Mouse (Mus musculus): ENCODE measurements around the gene Gldc. TPM values are rescaled to one million over a fixed set of nuclear protein-coding genes. Genes with fewer than 3 reads are reported as not detected.
A peak's percentile ranks its signal among the peaks of the same experiment; 100 is the strongest.

Gldc gene
- total RNA-seq, 2 experiments from 2014 or later: 32.6 to 33.0 TPM

- peak in 1 of 2 experiments; percentile 16 for DNase-seq (ENCODE audit: extremely low spot score in 1 of 2, low spot score in 1 of 2)
These were observed 15.2 kb downstream of the Gldc start for GRCm38 (mm10) chr19:30160021-30160420.

DNA sequence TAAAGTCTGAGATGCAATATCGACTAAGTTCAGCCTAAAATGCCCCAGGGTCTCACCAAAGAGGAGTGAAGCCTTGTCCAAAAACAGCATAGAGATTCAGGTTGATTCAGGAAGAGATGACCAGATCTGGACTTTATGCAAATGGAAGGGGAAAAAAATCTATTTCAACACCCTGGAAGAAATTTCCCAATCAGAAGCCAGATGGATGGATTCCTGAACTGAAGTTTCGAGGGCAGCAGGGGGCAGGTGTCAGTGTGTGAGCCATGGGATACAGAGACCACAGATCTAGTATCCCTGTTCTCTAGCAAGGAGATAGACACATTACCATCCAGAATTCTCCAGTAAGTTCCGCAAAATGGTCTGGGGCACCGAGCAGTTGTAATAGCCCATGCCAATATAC lies 17.0 kb downstream of the Gldc start:
- DNase-seq (ENCODE audit: extremely low spot score in 1 of 2, low spot score in 1 of 2): no peak

DNA sequence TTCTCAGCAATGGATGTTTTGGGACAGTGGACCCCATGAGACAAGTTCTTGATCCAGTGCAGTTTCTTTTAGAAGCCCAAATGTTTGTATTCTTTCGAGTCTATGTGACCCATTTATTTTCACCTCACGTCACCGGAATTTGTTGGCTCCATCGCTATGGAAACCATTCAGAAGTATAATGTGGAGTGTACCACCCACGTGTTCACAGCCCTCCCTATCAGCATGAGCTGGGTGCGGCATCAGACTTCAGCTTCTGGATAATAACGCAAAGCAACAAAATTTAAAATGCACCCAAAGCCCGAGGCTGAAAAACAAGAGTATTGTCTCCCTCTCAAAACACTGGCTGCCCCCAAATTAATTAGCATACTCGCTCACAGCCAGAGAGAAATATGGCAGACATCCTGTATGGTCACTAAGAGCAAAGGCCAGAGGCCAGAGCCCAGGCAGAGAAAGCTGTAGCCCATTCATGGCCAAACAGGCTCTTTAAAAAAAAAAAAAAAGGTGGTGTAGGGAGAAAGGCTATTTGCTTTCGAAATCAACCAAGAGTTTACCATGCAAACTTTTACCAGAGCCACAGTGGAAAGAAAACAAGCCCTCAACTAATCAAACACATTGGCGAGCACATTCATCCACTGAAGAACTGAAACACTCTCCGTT lies 18.1 kb downstream of the Gldc start:
- DNase-seq (ENCODE audit: extremely low spot score in 1 of 2, low spot score in 1 of 2): peak in 1 of 2 experiments; percentile 12

GRCm38 (mm10) chr19:30153729-30154128 lies 21.5 kb downstream of the Gldc start:
- no peak for DNase-seq (ENCODE audit: extremely low spot score in 1 of 2, low spot score in 1 of 2)

DNA sequence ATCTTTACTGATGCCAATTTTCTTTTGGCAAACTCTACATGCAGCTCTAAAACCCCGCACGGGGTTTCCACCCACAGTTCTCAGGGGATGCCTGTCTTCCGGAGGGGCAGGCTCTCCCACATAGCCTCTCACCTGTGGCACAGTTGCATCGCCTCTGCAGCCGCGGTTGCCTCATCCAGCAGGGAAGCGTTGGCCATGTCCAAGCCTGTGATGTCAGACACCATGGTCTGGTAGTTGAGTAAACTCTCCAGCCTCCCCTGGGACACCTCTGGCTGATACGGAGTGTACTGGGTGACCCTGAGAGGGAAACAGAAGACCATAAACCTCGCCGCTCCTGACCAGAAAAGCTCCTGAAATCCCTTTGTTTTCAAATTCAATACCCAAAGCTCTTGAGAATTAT lies 23.9 kb downstream of the Gldc start:
- no peak for DNase-seq (ENCODE audit: extremely low spot score in 1 of 2, low spot score in 1 of 2)

- no peak for DNase-seq (ENCODE audit: extremely low spot score in 1 of 2, low spot score in 1 of 2)
These were observed 25.9 kb downstream of the Gldc start for GRCm38 (mm10) chr19:30149238-30149805.

- no peak for DNase-seq (ENCODE audit: extremely low spot score in 1 of 2, low spot score in 1 of 2)
These were observed 27.9 kb downstream of the Gldc start for GRCm38 (mm10) chr19:30147306-30147705.

DNA sequence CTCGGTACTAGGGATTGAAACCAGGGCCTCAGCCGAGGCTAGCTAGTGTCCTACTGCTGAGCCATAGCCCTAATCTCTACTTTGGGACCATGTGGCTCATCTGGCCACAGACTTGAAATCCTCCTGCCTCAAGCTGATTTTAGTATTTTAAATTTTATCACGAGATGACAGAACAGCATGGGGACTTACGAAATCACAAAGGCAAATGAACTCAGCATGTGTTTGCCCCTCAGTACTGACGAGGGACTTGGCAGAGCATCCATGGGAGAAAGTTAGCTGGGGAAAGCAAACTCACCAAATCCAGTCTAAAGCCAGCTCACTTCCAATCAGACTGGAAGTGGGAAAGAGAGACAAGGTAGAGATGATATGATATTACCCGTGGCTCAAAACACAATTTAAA lies 28.5 kb downstream of the Gldc start:
- DNase-seq (ENCODE audit: extremely low spot score in 1 of 2, low spot score in 1 of 2): no peak

DNA sequence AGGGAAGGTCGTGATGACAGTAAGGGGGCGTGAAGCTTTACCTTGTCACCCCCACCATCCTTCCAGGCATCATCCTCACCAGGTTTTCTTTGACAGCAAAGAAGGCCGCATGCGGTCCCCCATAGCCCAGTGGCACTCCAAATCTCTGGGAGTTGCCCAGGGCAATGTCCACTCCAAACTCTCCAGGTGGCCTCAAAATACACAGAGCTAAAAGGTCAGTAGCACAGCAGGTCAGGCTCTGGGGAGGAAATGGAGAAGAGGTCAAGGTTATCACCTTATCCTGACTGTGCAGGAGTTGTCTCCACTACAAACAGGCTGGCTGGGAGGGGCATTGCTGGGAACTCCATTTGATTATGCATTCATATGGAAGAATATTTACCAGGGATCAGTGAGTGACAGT lies 30.1 kb downstream of the Gldc start:
- no peak for DNase-seq (ENCODE audit: extremely low spot score in 1 of 2, low spot score in 1 of 2)

DNA sequence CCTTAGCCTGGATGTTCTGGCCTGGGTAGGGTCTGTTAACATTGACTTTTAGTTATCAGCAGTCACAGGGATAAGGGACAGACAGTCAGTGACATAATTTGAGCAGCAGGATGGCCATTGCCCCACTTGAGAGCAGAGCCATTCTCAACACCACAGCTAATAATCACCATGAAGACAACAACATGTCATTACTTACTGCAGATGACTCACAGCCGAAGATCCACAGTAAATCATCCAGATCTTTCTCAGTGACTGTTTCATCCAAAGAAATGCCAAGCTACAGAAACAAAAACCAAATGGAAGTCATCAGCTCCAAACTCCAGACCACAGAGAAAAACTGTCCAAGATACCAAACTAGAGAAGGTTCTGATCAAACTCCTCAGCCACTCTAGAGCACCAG lies 38.9 kb downstream of the Gldc start:
- no peak for DNase-seq (ENCODE audit: extremely low spot score in 1 of 2, low spot score in 1 of 2)

DNA sequence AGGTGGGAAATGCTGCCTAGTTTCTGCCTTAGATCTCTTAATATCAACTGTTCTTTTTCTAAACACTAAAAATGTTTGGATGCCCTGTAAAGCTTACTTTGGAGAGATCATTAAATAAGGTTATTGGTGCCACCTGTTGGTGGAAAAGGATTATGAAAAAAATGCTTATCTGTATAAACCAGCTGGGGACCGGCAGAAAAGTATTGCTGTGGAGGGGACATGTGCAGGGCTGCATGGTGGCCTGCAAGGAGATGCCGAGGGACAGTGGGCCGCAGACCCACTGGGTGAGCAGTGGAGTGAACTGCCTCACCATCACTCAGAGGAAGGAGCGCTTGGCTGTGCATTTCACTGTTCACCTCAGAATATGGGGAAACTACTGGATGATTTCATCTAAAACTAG lies 47.1 kb downstream of the Gldc start:
- DNase-seq (ENCODE audit: extremely low spot score in 1 of 2, low spot score in 1 of 2): no peak

DNA sequence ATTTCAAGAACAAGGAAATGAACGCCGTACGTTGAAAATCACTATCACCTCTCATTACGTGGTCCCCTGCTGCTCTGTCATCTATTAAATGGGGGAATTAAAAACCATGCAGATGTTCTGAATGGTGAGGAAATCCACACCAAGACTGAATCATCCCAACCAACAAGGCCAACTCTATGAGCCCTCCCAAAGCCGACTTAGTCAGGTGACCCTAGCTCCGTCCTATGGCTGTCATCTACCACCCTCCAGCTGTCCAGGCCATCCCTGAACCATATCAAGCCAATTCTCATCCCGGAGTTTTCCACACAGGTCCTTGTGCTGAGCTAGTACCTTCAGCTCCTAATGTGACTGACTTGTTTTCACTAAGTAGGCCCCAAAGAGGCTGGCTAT lies 49.6 kb downstream of the Gldc start:
- DNase-seq (ENCODE audit: extremely low spot score in 1 of 2, low spot score in 1 of 2): no peak

DNA sequence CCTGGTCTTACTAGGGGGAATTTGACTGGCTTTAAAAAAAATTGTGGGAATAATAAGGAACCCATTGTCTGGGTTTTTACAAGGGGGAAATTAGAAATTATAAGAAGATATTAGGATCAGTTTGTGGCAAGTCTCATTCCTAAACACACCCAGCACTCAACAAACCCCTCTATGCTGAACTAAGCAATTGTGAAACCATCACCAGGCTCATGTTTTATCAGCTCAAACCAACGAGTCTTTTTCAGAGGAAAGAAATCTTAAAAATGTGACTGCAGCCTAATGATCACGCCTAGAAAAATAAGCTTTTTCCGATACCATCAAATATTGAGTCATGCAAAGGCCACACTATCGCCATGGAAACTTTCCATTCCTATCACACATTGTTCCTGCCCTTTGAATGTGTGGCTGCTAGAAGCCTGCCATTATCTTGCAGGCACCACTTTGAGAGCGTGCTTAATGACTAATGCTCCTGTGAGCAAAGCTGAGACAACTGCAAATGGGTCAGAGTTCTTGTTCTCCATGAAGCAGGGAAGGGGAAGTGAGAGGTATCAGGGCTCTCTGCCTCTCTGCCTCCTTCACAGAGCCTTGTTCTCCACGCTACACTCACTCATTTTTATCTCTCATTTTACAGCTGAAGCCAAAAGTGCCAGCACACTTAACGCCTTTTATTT lies 50.1 kb downstream of the Gldc start:
- no peak for DNase-seq (ENCODE audit: extremely low spot score in 1 of 2, low spot score in 1 of 2)

GRCm38 (mm10) chr19:30118344-30119312 lies 56.6 kb downstream of the Gldc start:
- DNase-seq (ENCODE audit: extremely low spot score in 1 of 2, low spot score in 1 of 2): no peak

GRCm38 (mm10) chr19:30117775-30118174 lies 57.5 kb downstream of the Gldc start:
- no peak for DNase-seq (ENCODE audit: extremely low spot score in 1 of 2, low spot score in 1 of 2)

GRCm38 (mm10) chr19:30117241-30117640 lies 58.0 kb downstream of the Gldc start:
- DNase-seq (ENCODE audit: extremely low spot score in 1 of 2, low spot score in 1 of 2): no peak

- no peak for DNase-seq (ENCODE audit: extremely low spot score in 1 of 2, low spot score in 1 of 2)
These were observed 59.6 kb downstream of the Gldc start for GRCm38 (mm10) chr19:30115606-30116005.

GRCm38 (mm10) chr19:30114919-30115441 lies 60.2 kb downstream of the Gldc start:
- no peak for DNase-seq (ENCODE audit: extremely low spot score in 1 of 2, low spot score in 1 of 2)

GRCm38 (mm10) chr19:30112961-30113688 lies 62.1 kb downstream of the Gldc start:
- no peak for DNase-seq (ENCODE audit: extremely low spot score in 1 of 2, low spot score in 1 of 2)

DNA sequence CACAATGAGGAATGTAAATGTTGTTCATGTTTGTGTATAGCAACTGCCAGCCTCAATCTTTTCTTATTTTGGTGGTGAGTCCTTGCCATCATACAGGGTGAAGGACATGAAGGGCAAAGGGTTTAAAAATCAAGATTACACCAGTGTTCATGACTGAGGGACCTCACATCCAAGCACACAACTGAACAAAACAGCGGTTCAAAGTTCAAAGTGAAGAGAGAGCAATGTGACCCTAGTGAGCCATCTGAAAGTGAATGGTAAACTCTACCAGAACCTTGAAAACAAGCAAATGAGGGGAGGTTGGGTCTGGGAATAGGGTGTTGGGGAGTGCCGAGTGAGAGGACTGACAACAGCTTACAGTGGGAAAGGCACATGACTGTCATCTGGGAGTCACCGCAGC lies 63.8 kb downstream of the Gldc start:
- DNase-seq (ENCODE audit: extremely low spot score in 1 of 2, low spot score in 1 of 2): no peak

Measured in layer of hippocampus, postnatal 25 days (tissue).